Mouse (Mus musculus) liver, postnatal 0 days (tissue): ENCODE measurements around the gene Plppr3. TPM values are rescaled to one million over a fixed set of nuclear protein-coding genes. Genes with fewer than 3 reads are reported as not detected.

ENCODE experiments used
- ATAC-seq: fragments of 200-750 bp; cut with Nextera tagmentation; 2 replicates; pipeline ENCODE4 v1.8.0; 2017; ENCODE audit warnings: mild to moderate bottlenecking, moderate library complexity
- DNase-seq: peaks from one replicate; pipeline ENCODE4 v3.0.0-alpha.2; 2016
- H3K27ac ChIP-seq: fragments of 300-500 bp; sonication (generic); 2 replicates; pipeline ENCODE4 v1.5.1; 2014; ENCODE audit warnings: antibody characterized with exemption, moderate library complexity, mild to moderate bottlenecking, low read depth
- H3K27me3 ChIP-seq: fragments of 300-500 bp; sonication (generic); 2 replicates; pipeline ENCODE4 v1.6.1; 2014; ENCODE audit warnings: low read length, control low read depth, mixed read lengths; ENCODE audit not compliant: insufficient read depth
- H3K36me3 ChIP-seq: fragments of 300-500 bp; sonication (generic); replicated peaks from 2 replicates; pipeline ENCODE4 v1.6.1; 2014; ENCODE audit warnings: mild to moderate bottlenecking, control low read depth, low read length, moderate library complexity, mixed read lengths; ENCODE audit not compliant: insufficient read depth
- H3K4me1 ChIP-seq: fragments of 300-500 bp; sonication (generic); 2 replicates; pipeline ENCODE4 v1.6.1; 2014; ENCODE audit warnings: antibody characterized with exemption, mild to moderate bottlenecking, control low read depth; ENCODE audit not compliant: insufficient read depth
- H3K4me2 ChIP-seq: fragments of 300-500 bp; sonication (generic); 2 replicates; pipeline ENCODE4 v1.6.1; 2014; ENCODE audit warnings: low read depth, mild to moderate bottlenecking, low read length, moderate library complexity, mixed read lengths
- H3K4me3 ChIP-seq: fragments of 300-500 bp; sonication (generic); 2 replicates; pipeline ENCODE4 v1.5.1; 2014; ENCODE audit warnings: low read depth, low read length
- H3K9ac ChIP-seq: fragments of 300-500 bp; sonication (generic); replicated peaks from 2 replicates; pipeline ENCODE4 v1.6.1; 2014; ENCODE audit warnings: mild to moderate bottlenecking, moderate library complexity
- H3K9me3 ChIP-seq: fragments of 300-500 bp; sonication (generic); 2 replicates; pipeline ENCODE4 v1.6.1; 2016; ENCODE audit warnings: mild to moderate bottlenecking, control low read depth, low read length, mixed read lengths
- CTCF ChIP-seq: sonication (generic); IDR thresholded peaks from 2 replicates; pipeline ENCODE4 v1.5.1; 2016; ENCODE audit warnings: antibody characterized with exemption, low read depth
- EP300 ChIP-seq: IDR thresholded peaks from 2 replicates; pipeline ENCODE4 v1.6.1; 2016; ENCODE audit warnings: antibody characterized with exemption, low read depth, mild to moderate bottlenecking
- WGBS: fragments of 180-500 bp; shearing (Covaris S2); extraction: QIAGEN DNeasy Blood & Tissue Kit; methylation state at CpG from one replicate; pipeline ENCODE4 v1.1.7; 2014; ENCODE audit not compliant: insufficient replicate concordance; 5-methylcytosine and 5-hydroxymethylcytosine counted together
- microRNA-seq: library from miRNA; unstranded; fragments of <30 nt; microRNA quantifications from one replicate; pipeline ENCODE4, GENCODE M21; 2016
- polyA plus RNA-seq: library from polyadenylated mRNA; unstranded; fragments of >200 nt; fragmentation: Nextera tagmentation; extraction: Ambion mirVana; gene quantifications from 2 replicates; pipeline ENCODE4 v1.2.1, GENCODE M21; 2015

The Plppr3 gene
- polyA plus RNA-seq, 1 experiment from 2014 or later = 4.9 TPM

DNA sequence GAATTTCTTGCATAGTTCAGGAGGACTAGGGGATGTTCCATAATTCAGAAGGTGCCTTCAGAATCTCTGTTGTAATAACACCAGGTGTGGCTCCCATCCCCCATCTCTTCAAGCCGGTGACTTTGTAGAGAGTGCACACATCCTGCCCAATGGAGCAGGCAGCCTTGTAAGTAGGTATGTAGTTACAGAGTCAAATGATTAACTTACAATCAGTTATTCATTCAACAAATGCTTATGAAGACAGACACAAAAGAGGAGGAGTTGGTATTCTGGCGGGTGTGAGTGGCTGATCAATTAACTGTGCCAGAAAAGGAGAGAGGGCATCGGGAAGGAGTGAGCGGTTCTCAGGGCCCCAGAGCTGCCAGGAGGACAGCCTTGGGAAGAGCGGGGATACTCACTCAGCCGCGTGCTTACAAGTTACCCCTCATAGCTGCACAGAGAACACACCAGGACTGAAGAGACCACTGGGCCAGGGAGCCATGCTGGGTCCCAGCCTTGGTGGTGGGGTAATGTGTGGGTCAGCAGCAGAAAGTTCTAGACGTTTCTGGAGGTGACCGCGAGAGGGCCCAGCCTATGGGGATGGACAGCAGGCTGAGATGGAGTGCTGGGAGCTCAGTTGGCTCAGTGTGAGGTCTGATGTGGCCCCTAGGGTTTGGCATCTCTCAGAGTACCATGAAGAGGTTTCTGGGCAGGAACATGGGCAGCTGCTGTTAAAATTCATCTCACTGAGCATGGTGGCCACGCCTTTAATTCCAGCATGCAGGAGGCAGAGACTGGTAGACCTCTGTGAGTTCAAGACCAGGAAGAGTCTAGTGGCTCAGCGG is 58.6 kb downstream of the Plppr3 start:
- H3K4me2 ChIP-seq = no peak overlapping the region
- H3K4me1 ChIP-seq = no peaks in the 10 kb centered on the region
- H3K27ac ChIP-seq = no peak overlapping the region
- no peaks in the 10 kb centered on the region for H3K36me3 ChIP-seq
- TF ChIP-seq CTCF (no peak), EP300 (no peak)
- 77% methylated on average over 12 of the region's 12 CpGs for WGBS
- no peak overlapping the region for H3K4me3 ChIP-seq
- H3K9me3 ChIP-seq = no peaks in the 10 kb centered on the region
- H3K27me3 ChIP-seq = no peaks in the 10 kb centered on the region
- ATAC-seq (peak; percentile 32; the same call in 1 of the 2 replicates), DNase-seq (no peak)
- no peak overlapping the region for H3K9ac ChIP-seq

DNA sequence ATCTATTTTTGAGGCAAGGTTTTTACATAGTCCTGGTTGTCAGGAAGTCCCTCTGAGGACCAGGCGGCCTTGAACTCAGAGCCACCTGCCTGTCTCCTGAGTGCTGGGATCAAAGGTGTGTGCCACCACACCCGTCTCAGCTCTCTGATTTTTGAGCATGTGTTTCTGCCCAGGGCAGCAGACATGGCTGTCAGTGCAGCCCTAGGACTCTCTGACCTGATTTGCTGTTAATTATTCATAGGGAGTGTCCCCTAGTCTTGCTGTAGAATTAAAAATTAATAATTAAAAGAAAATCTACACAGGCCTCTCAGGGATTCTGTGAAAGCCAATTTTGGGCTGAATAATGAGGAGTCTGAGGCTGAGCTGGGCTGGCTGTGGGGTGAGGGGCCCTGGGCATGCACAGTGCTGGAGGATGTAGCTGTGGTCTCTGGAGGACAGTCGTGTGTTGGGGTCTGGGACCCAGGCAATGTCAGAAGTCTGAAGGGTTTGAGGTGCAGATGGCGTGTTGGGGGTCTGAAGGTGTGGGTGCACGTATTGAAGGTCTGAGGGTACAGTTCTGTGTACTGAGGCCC is 60.1 kb downstream of the Plppr3 start:
- no peaks in the 10 kb centered on the region for H3K9me3 ChIP-seq
- H3K27me3 ChIP-seq = no peaks in the 10 kb centered on the region
- no peak overlapping the region for H3K4me2 ChIP-seq
- H3K36me3 ChIP-seq = no peaks in the 10 kb centered on the region
- no peak overlapping the region for H3K27ac ChIP-seq
- H3K4me3 ChIP-seq = no peak overlapping the region
- H3K4me1 ChIP-seq = 0 out of 2 replicates have a peak, but pooled peaks cover 1% of the 10 kb centered on the region
- no peak overlapping the region for H3K9ac ChIP-seq
- 74% methylated on average over 5 of the region's 5 CpGs for whole genome bisulfite sequencing
- TF ChIP-seq CTCF = no peak
- ATAC-seq = peak; percentile 53
- no peak for DNase-seq

GRCm38 (mm10) chr10:79811736-79812637 is 62.4 kb downstream of the Plppr3 start:
- Histone ChIP-seq H3K36me3 (no peaks in the 10 kb centered on the region), H3K4me1 (0 out of 2 replicates have a peak, but pooled peaks cover 11% of the 10 kb centered on the region), H3K4me2 (no peak overlapping the region), H3K9me3 (no peaks in the 10 kb centered on the region), H3K27me3 (no peaks in the 10 kb centered on the region), H3K9ac (no peak overlapping the region), H3K27ac (no peak overlapping the region), H3K4me3 (no peak overlapping the region)
- peak; percentile 88 for DNase-seq
- 30% methylated on average over 15 of the region's 15 CpGs for WGBS
- TF ChIP-seq EP300 (no peak), CTCF (peak; percentile 98)
- ATAC-seq = peak; percentile 40; the same call in 1 of the 2 replicates

Small RNA genes within 50 kb of the gene (microRNA-seq; reads per million reads assigned to microRNA genes)
- not detected for gene Mir6910

Other genes with a start within 250 kb of the Plppr3 start
- 0.05 and 0.07 TPM in 2 replicates for gene Shc2, start 236.7 kb downstream of the Plppr3 start, polyA plus RNA-seq
- not detected in 2 replicates for gene Odf3l2, start 228.9 kb downstream of the Plppr3 start, polyA plus RNA-seq
- gene Madcam1, start 210.1 kb downstream of the Plppr3 start, polyA plus RNA-seq = 0.12 and 0.19 TPM in 2 replicates
- gene Tpgs1, start 205.3 kb downstream of the Plppr3 start, polyA plus RNA-seq = 24.9 and 25.8 TPM in 2 replicates
- gene Cdc34, start 192.4 kb downstream of the Plppr3 start, polyA plus RNA-seq = 77.6 and 80.1 TPM in 2 replicates
- gene Gzmm, start 185.6 kb downstream of the Plppr3 start, polyA plus RNA-seq = 0.09 and 0.13 TPM in 2 replicates
- 979 and 1,075 TPM in 2 replicates for gene Bsg, start 170.1 kb downstream of the Plppr3 start, polyA plus RNA-seq
- 0.04 and 0.06 TPM in 2 replicates for gene Hcn2, start 158.0 kb downstream of the Plppr3 start, polyA plus RNA-seq
- gene Polrmt, start 128.1 kb downstream of the Plppr3 start, polyA plus RNA-seq = 9.9 and 12.6 TPM in 2 replicates
- gene Fgf22, start 119.6 kb downstream of the Plppr3 start, polyA plus RNA-seq = not detected in 2 replicates
- 28.2 and 34.1 TPM in 2 replicates for gene Rnf126, start 107.7 kb downstream of the Plppr3 start, polyA plus RNA-seq
- gene Fstl3, start 97.4 kb downstream of the Plppr3 start, polyA plus RNA-seq = 0.36 and 0.63 TPM in 2 replicates
- 5.0 and 7.2 TPM in 2 replicates for gene Prss57, start 83.7 kb downstream of the Plppr3 start, polyA plus RNA-seq
- 7.9 and 9.2 TPM in 2 replicates for gene Palm, start 81.1 kb downstream of the Plppr3 start, polyA plus RNA-seq
- 1.00 and 1.3 TPM in 2 replicates for gene Misp, start 53.6 kb downstream of the Plppr3 start, polyA plus RNA-seq
- gene Ptbp1, start 20.2 kb downstream of the Plppr3 start, polyA plus RNA-seq = 55.4 and 59.1 TPM in 2 replicates
- 123 and 127 TPM in 2 replicates for gene Prtn3, start 158 bp downstream of the Plppr3 start, polyA plus RNA-seq
- 180 and 207 TPM in 2 replicates for gene Elane, start 11.6 kb upstream of the Plppr3 start, polyA plus RNA-seq
- not detected in 2 replicates for gene Cfd, start 16.2 kb upstream of the Plppr3 start, polyA plus RNA-seq
- gene Med16, start 34.3 kb upstream of the Plppr3 start, polyA plus RNA-seq = 13.5 and 14.3 TPM in 2 replicates
- 4.6 TPM in 1 of 2 replicates, not detected in the other for gene Gm26602, start 36.2 kb upstream of the Plppr3 start, polyA plus RNA-seq
- 0.18 and 0.34 TPM in 2 replicates for gene Kiss1r, start 42.3 kb upstream of the Plppr3 start, polyA plus RNA-seq
- 47.3 and 51.7 TPM in 2 replicates for gene R3hdm4, start 46.6 kb upstream of the Plppr3 start, polyA plus RNA-seq
- gene Arid3a, start 52.4 kb upstream of the Plppr3 start, polyA plus RNA-seq = 4.5 and 5.5 TPM in 2 replicates
- 40.7 and 41.2 TPM in 2 replicates for gene Wdr18, start 85.5 kb upstream of the Plppr3 start, polyA plus RNA-seq
- gene Grin3b, start 96.1 kb upstream of the Plppr3 start, polyA plus RNA-seq = 0.05 TPM in 1 of 2 replicates, not detected in the other
- gene Tmem259, start 109.7 kb upstream of the Plppr3 start, polyA plus RNA-seq = 13.2 and 14.5 TPM in 2 replicates
- gene Cnn2, start 114.0 kb upstream of the Plppr3 start, polyA plus RNA-seq = 40.7 and 42.8 TPM in 2 replicates
- 2.5 and 3.1 TPM in 2 replicates for gene Abca7, start 121.9 kb upstream of the Plppr3 start, polyA plus RNA-seq
- gene Arhgap45, start 142.0 kb upstream of the Plppr3 start, polyA plus RNA-seq = 12.1 and 14.2 TPM in 2 replicates
- 57.0 and 58.3 TPM in 2 replicates for gene Polr2e, start 165.2 kb upstream of the Plppr3 start, polyA plus RNA-seq
- 537 and 560 TPM in 2 replicates for gene Gpx4, start 172.5 kb upstream of the Plppr3 start, polyA plus RNA-seq
- 7.4 and 8.7 TPM in 2 replicates for gene Sbno2, start 230.9 kb upstream of the Plppr3 start, polyA plus RNA-seq
- 9.1 and 11.2 TPM in 2 replicates for gene Stk11, start 241.2 kb upstream of the Plppr3 start, polyA plus RNA-seq